Mouse (Mus musculus): Measurements from ENCODE around the gene Mef2b. TPM values are rescaled to one million over a fixed set of nuclear protein-coding genes. Genes with fewer than 3 reads are reported as not detected.
A peak's percentile ranks its signal among the peaks of the same experiment; 100 is the strongest.

The Mef2b gene
- polyA plus RNA-seq, 1 experiment from 2014 or later, result 0.23 TPM

GRCm38 (mm10) chr8:70147678-70148607 is 8.4 kb downstream of the Mef2b start:
- Histone ChIP-seq H3K4me1 (ENCODE audit: control insufficient read depth, insufficient read depth, low read length) (peaks cover 4% of the 10 kb centered on the region), H3K36me3 (ENCODE audit: control insufficient read depth, insufficient read depth, low read length) (peaks cover 5% of the 10 kb centered on the region; the same call in 1 of the 2 replicates), H3K9me3 (ENCODE audit: control insufficient read depth, low read length) (no peaks in the 10 kb centered on the region), H3K4me2 (no peak overlapping the region), H3K27me3 (ENCODE audit: control insufficient read depth, insufficient read depth, low read length) (no peaks in the 10 kb centered on the region), H3K9ac (ENCODE audit: low read length) (no peak overlapping the region), H3K27ac (ENCODE audit: low read depth, low read length) (no peak overlapping the region), H3K4me3 (ENCODE audit: low read depth, low read length) (no peak overlapping the region)
- peak; percentile 69 for DNase-seq (ENCODE audit: low spot score, missing footprints)
- 84% methylated on average over 7 of the region's 7 CpGs for WGBS
- ATAC-seq (ENCODE audit: low FRiP score), result no peak

DNA sequence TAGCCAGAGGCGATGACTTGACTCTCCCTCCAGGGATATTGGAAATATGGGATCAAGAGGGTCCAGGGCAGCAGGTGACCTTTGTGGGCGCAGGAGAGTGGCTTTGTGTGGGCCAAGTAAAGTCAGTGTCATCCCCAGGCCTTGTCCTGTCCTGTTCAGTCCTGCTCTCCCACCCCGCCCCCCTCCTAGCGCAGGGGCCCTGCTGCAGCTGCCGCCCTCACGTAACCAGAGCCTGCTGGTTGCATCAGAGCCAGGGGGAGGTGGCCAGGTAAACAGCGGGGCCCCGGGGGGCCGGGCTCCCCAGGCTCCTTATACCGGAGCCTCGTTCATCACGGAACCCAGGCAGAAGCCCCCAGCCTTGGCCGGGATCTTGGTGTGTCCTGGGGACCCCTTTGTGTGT is 10.6 kb downstream of the Mef2b start:
- H3K4me3 ChIP-seq (ENCODE audit: low read depth, low read length), result no peak overlapping the region
- H3K4me1 ChIP-seq (ENCODE audit: control insufficient read depth, insufficient read depth, low read length), result peaks cover 4% of the 10 kb centered on the region
- peaks cover 5% of the 10 kb centered on the region; the same call in 1 of the 2 replicates for H3K36me3 ChIP-seq (ENCODE audit: control insufficient read depth, insufficient read depth, low read length)
- WGBS, result 18% methylated on average over 13 of the region's 13 CpGs
- no peaks in the 10 kb centered on the region for H3K27me3 ChIP-seq (ENCODE audit: control insufficient read depth, insufficient read depth, low read length)
- no peak overlapping the region for H3K27ac ChIP-seq (ENCODE audit: low read depth, low read length)
- H3K9me3 ChIP-seq (ENCODE audit: control insufficient read depth, low read length), result no peaks in the 10 kb centered on the region
- H3K4me2 ChIP-seq, result no peak overlapping the region
- no peak overlapping the region for H3K9ac ChIP-seq (ENCODE audit: low read length)
- no peak for ATAC-seq (ENCODE audit: low FRiP score)
- DNase-seq (ENCODE audit: low spot score, missing footprints), result peak; percentile 85

- no peak overlapping the region for H3K9ac ChIP-seq (ENCODE audit: low read length)
- peak overlapping the region; percentile 29 for H3K4me2 ChIP-seq
- no peaks in the 10 kb centered on the region for H3K27me3 ChIP-seq (ENCODE audit: control insufficient read depth, insufficient read depth, low read length)
- peaks cover 4% of the 10 kb centered on the region for H3K4me1 ChIP-seq (ENCODE audit: control insufficient read depth, insufficient read depth, low read length)
- DNase-seq (ENCODE audit: low spot score, missing footprints), result peak; percentile 93
- no peaks in the 10 kb centered on the region for H3K36me3 ChIP-seq (ENCODE audit: control insufficient read depth, insufficient read depth, low read length)
- peak; percentile 94 for ATAC-seq (ENCODE audit: low FRiP score)
- H3K4me3 ChIP-seq (ENCODE audit: low read depth, low read length), result no peak overlapping the region
- H3K27ac ChIP-seq (ENCODE audit: low read depth, low read length), result no peak overlapping the region
- no peaks in the 10 kb centered on the region for H3K9me3 ChIP-seq (ENCODE audit: control insufficient read depth, low read length)
- WGBS, result 13% methylated on average over 22 of the region's 22 CpGs
These were observed 13.2 kb downstream of the Mef2b start for GRCm38 (mm10) chr8:70152537-70153257.

DNA sequence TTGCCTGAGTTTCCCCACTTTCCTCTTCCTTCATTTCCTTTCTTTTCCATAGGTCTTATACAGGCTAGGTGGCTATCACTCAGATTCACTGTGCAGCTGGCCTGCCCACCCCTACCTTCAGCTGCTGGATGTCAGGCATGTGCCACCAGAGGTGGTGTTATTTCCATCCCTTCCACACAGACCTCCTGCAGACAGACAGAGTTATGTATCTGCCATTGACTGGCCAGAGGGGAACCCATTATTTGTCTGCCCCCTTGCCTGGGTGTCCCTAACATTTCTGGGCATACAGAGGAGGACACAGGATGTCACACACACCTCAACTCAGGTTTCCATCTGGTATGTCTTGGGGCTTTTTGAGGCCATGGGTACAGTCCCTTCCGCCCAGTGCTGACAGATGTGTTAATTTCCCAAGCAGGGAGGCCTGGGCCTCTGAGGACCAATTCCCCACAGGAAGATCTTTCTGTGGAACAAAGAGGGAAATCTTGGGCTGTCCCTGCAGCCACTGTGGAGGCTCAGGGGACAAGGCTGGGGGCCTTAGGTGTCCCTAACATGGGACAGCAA is 17.8 kb downstream of the Mef2b start:
- no peaks in the 10 kb centered on the region for H3K27me3 ChIP-seq (ENCODE audit: control insufficient read depth, insufficient read depth, low read length)
- no peaks in the 10 kb centered on the region for H3K36me3 ChIP-seq (ENCODE audit: control insufficient read depth, insufficient read depth, low read length)
- H3K4me1 ChIP-seq (ENCODE audit: control insufficient read depth, insufficient read depth, low read length), result peaks cover 3% of the 10 kb centered on the region
- peak; percentile 53 for DNase-seq (ENCODE audit: low spot score, missing footprints)
- H3K9ac ChIP-seq (ENCODE audit: low read length), result no peak overlapping the region
- 88% methylated on average over 1 of the region's 1 CpGs for WGBS
- H3K4me2 ChIP-seq, result no peak overlapping the region
- no peak overlapping the region for H3K4me3 ChIP-seq (ENCODE audit: low read depth, low read length)
- no peaks in the 10 kb centered on the region for H3K9me3 ChIP-seq (ENCODE audit: control insufficient read depth, low read length)
- no peak for ATAC-seq (ENCODE audit: low FRiP score)
- 0 out of 2 replicates have a peak overlapping the region, but pooled peaks have one; percentile 14 for H3K27ac ChIP-seq (ENCODE audit: low read depth, low read length)

DNA sequence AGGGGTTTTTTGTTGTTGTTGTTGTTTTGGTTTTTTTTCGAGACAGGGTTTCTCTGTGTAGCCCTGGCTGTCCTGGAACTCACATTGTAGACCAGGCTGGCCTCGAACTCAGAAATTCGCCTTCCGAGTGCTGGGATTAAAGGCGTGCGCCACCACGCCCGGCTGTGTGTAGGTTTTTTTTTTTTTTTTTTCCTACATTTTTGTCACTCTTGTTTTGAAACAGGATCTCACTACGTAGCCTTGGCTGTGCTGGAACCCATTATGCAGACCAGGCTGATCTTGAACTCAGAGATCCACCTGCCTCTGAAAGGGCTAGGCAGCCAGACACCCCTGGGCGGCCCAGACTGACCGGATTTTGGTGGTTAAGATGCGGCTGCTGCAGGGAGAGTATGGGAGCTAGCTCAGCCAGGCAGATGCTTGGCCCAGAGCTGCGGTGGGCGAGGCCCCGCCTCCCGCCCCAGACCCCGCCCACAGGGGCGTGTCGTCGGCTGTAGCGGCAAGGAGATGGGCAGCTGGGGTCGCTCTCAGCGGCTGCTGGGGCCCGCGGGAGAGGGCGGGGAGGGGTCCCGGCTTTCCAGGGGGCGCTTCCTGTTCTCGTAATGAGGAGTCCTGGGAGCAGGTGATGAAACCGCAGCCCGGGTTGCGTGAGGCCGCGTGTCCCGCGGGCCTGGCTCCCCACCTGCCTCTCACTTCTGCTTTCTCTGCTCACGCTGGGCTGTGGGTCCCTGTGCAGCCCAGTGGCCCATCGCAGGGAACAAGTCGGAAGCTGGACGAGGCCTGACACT is 18.8 kb downstream of the Mef2b start:
- Histone ChIP-seq H3K9ac (ENCODE audit: low read length) (peak overlapping the region; percentile 71), H3K27me3 (ENCODE audit: control insufficient read depth, insufficient read depth, low read length) (no peaks in the 10 kb centered on the region), H3K9me3 (ENCODE audit: control insufficient read depth, low read length) (no peaks in the 10 kb centered on the region), H3K36me3 (ENCODE audit: control insufficient read depth, insufficient read depth, low read length) (no peaks in the 10 kb centered on the region), H3K4me3 (ENCODE audit: low read depth, low read length) (peak overlapping the region; percentile 46), H3K4me1 (ENCODE audit: control insufficient read depth, insufficient read depth, low read length) (no peaks in the 10 kb centered on the region), H3K4me2 (peak overlapping the region; percentile 78), H3K27ac (ENCODE audit: low read depth, low read length) (no peak overlapping the region)
- DNase-seq (ENCODE audit: low spot score, missing footprints), result peak; percentile 99
- 12% methylated on average over 40 of the region's 40 CpGs for WGBS
- ATAC-seq (ENCODE audit: low FRiP score), result peak; percentile 95

GRCm38 (mm10) chr8:70159211-70159610 is 19.7 kb downstream of the Mef2b start:
- Histone ChIP-seq H3K4me3 (ENCODE audit: low read depth, low read length) (no peak overlapping the region), H3K27me3 (ENCODE audit: control insufficient read depth, insufficient read depth, low read length) (no peaks in the 10 kb centered on the region), H3K4me1 (ENCODE audit: control insufficient read depth, insufficient read depth, low read length) (no peaks in the 10 kb centered on the region), H3K36me3 (ENCODE audit: control insufficient read depth, insufficient read depth, low read length) (no peaks in the 10 kb centered on the region), H3K9me3 (ENCODE audit: control insufficient read depth, low read length) (no peaks in the 10 kb centered on the region), H3K9ac (ENCODE audit: low read length) (no peak overlapping the region), H3K4me2 (no peak overlapping the region), H3K27ac (ENCODE audit: low read depth, low read length) (no peak overlapping the region)
- DNase-seq (ENCODE audit: low spot score, missing footprints) (peak; percentile 59), ATAC-seq (ENCODE audit: low FRiP score) (no peak)
- 84% methylated on average over 4 of the region's 4 CpGs for WGBS

- WGBS, result 72% methylated on average over 13 of the region's 13 CpGs
- peaks cover under 1% of the 10 kb centered on the region; the same call in 1 of the 2 replicates for H3K27me3 ChIP-seq (ENCODE audit: control insufficient read depth, insufficient read depth, low read length)
- no peak overlapping the region for H3K4me2 ChIP-seq
- H3K9me3 ChIP-seq (ENCODE audit: control insufficient read depth, low read length), result no peaks in the 10 kb centered on the region
- ATAC-seq (ENCODE audit: low FRiP score), result no peak
- H3K4me3 ChIP-seq (ENCODE audit: low read depth, low read length), result no peak overlapping the region
- DNase-seq (ENCODE audit: low spot score, missing footprints), result no peak
- no peak overlapping the region for H3K9ac ChIP-seq (ENCODE audit: low read length)
- no peaks in the 10 kb centered on the region for H3K36me3 ChIP-seq (ENCODE audit: control insufficient read depth, insufficient read depth, low read length)
- no peaks in the 10 kb centered on the region for H3K4me1 ChIP-seq (ENCODE audit: control insufficient read depth, insufficient read depth, low read length)
- H3K27ac ChIP-seq (ENCODE audit: low read depth, low read length), result no peak overlapping the region
These were observed 20.5 kb downstream of the Mef2b start for GRCm38 (mm10) chr8:70160015-70160414.

- no peak for DNase-seq (ENCODE audit: low spot score, missing footprints)
- ATAC-seq (ENCODE audit: low FRiP score), result no peak
- Histone ChIP-seq H3K36me3 (ENCODE audit: control insufficient read depth, insufficient read depth, low read length) (no peaks in the 10 kb centered on the region), H3K9ac (ENCODE audit: low read length) (no peak overlapping the region), H3K9me3 (ENCODE audit: control insufficient read depth, low read length) (no peaks in the 10 kb centered on the region), H3K4me2 (no peak overlapping the region), H3K27me3 (ENCODE audit: control insufficient read depth, insufficient read depth, low read length) (peaks cover 12% of the 10 kb centered on the region; the same call in 1 of the 2 replicates), H3K4me3 (ENCODE audit: low read depth, low read length) (no peak overlapping the region), H3K4me1 (ENCODE audit: control insufficient read depth, insufficient read depth, low read length) (0 out of 2 replicates have a peak, but pooled peaks cover 2% of the 10 kb centered on the region), H3K27ac (ENCODE audit: low read depth, low read length) (no peak overlapping the region)
- whole genome bisulfite sequencing, result 84% methylated on average over 3 of the region's 3 CpGs
These were observed 23.8 kb downstream of the Mef2b start for GRCm38 (mm10) chr8:70163316-70163715.
